Mouse (Mus musculus) left cerebral cortex, postnatal 4 days (tissue): ENCODE results near the gene Eno2. TPM values are rescaled to one million over a fixed set of nuclear protein-coding genes. Genes with fewer than 3 reads are reported as not detected.

Experiments
- DNase-seq: peaks from one replicate; pipeline ENCODE4 v3.0.0-alpha.2; 2022
- intact Hi-C: fragments of 180-260 bp; cut with DNase I; formaldehyde crosslinking; loops from one replicate; pipeline ENCODE4 v1.15.1; 2025
- microRNA-seq: library from miRNA; unstranded; fragments of <30 nt; microRNA quantifications from one replicate; pipeline ENCODE4 v1.2.0, GENCODE M21; 2022
- total RNA-seq, 2 experiments: library from RNA; stranded (reverse); gene quantifications; 2 replicates each; pipeline ENCODE4 v1.2.3; 2021

The Eno2 gene
- total RNA-seq, 2 experiments from 2014 or later = 190 to 217 TPM

DNA sequence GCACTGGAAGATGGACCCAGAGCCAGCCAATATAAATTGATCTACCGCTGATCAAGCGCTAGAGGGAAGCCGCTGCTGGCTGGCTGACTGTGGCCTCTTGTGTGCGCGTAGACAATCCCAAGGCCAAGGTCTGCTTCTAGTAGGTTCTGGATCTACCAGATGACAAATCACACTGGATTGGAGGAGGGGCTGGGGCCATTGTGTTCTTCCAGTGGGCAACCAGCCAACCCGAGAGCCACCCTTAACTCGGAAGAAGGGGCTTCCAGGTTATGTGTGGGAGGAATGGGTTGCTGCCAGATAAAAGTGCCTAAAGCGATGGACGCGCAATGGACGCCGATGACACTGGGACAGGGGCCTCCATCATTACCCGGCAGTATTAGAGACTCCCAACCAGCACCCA is 51.5 kb downstream of the Eno2 start:
- intact Hi-C loops = no loop called here
- DNase-seq = no peak

DNA sequence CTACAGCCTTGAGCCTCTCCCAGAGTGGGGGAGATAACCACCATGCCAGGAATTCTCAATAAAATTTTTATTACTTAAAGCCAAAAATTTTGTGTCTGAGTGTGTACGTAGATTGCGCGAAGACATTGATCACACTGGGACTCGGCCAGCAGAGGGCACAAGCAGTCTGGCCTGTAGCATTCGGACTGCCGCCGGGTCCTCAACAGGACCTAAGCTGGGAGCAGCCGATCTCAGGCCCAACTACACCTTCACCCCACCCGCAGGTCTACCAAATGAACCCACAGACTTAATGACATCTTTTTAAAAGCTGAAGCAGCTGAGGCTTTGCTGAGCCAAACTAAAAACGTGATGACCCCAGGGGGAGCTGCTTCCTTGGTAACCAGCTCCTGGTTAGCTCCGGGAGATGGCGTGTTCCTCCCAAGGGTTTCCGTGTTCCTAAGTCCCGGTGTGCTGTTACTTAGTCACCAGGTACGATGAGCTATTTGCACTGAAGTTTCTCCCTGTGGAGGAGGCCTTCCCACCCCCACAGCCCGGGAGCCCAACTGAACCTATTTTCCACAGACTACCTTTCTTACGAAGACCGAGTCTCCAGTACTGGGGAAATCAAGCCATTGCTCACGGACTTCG is 52.5 kb downstream of the Eno2 start:
- intact Hi-C loops = no loop called here
- peak; percentile 52 for DNase-seq

DNA sequence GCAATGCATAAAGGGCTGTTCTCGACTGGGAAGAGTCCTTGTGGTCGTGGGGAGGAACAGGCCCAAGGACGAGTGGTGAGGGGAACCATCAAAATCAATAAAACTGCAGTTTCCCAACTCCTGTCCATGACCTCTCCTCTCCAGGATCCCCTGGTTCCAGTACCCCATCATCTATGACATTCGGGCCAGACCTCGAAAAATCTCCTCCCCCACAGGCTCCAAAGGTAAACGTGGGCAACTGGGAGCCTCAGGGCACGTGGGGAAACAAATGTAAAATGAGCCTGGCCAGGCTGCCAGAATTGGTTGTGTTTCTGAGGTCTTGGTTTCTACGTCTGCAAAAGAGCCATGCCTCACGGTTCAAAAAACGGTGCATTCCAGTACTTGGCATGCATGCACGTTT is 56.6 kb downstream of the Eno2 start:
- intact Hi-C loops = no loop called here

GRCm38 (mm10) chr6:124711824-124712782 is 57.4 kb downstream of the Eno2 start, which contains the start of the genes Emg1 and Phb2:
Gene Emg1, minus strand, starts transcription at chr6:124712178.
Gene Phb2, plus strand, starts transcription at chr6:124712336.
- intact Hi-C loops = no loop called here
- DNase-seq = peak; percentile 98

More for the DNA sequence above, 56.6 kb downstream of the Eno2 start:
- no peak for DNase-seq

Small RNA genes within 50 kb of the gene (microRNA-seq; reads per million reads assigned to microRNA genes)
- gene Mir141 (30.1 reads per million, percentile 40 among the genes with 10 or more reads in this experiment), gene Mir200c (594 reads per million, percentile 71 among the genes with 10 or more reads in this experiment)

Other genes with a start within 250 kb of the Eno2 start
- 1 to 10 TPM in 1 of 2 experiments, under 1 TPM in 1; 0.28 to 1.1 TPM for gene C1s1, start 227.3 kb downstream of the Eno2 start, total RNA-seq
- not detected for gene C1rb, start 199.4 kb downstream of the Eno2 start, total RNA-seq
- gene C1s2, start 133.6 kb downstream of the Eno2 start, total RNA-seq = 1 to 10 TPM in 1 of 2 experiments, under 1 TPM in 1; 0.28 to 1.0 TPM
- 10 to 100 TPM; 36.9 to 39.8 TPM for gene Lpcat3, start 106.6 kb downstream of the Eno2 start, total RNA-seq
- gene Emg1, start 57.5 kb downstream of the Eno2 start, total RNA-seq = 10 to 100 TPM; 56.7 to 56.9 TPM
- gene Phb2, start 57.3 kb downstream of the Eno2 start, total RNA-seq = 100 to 1,000 TPM; 169 to 170 TPM
- gene Ptpn6, start 31.0 kb downstream of the Eno2 start, total RNA-seq = 1 to 10 TPM; 3.3 to 9.2 TPM
- 100 to 1,000 TPM; 334 to 350 TPM for gene Grcc10, start 28.3 kb downstream of the Eno2 start, total RNA-seq
- not detected for gene Gm45234, start 13.7 kb downstream of the Eno2 start, total RNA-seq
- gene Atn1, start 13.1 kb downstream of the Eno2 start, total RNA-seq = 100 to 1,000 TPM; 174 to 180 TPM
- 1 to 10 TPM; 2.1 to 4.3 TPM for gene Lrrc23, start 10.1 kb upstream of the Eno2 start, total RNA-seq
- gene Spsb2, start 39.0 kb upstream of the Eno2 start, total RNA-seq = 1 to 10 TPM; 4.1 TPM
- 100 to 1,000 TPM; 275 to 296 TPM for gene Tpi1, start 44.6 kb upstream of the Eno2 start, total RNA-seq
- 100 to 1,000 TPM; 192 to 202 TPM for gene Usp5, start 59.8 kb upstream of the Eno2 start, total RNA-seq
- 10 to 100 TPM in 1 of 2 experiments, 1 to 10 TPM in 1; 6.9 to 10.8 TPM for gene Cdca3, start 59.9 kb upstream of the Eno2 start, total RNA-seq
- gene Gnb3, start 70.6 kb upstream of the Eno2 start, total RNA-seq = under 1 TPM; 0.32 to 0.46 TPM
- gene P3h3, start 88.1 kb upstream of the Eno2 start, total RNA-seq = 10 to 100 TPM; 55.9 to 56.1 TPM
- gene Gpr162, start 94.3 kb upstream of the Eno2 start, total RNA-seq = 100 to 1,000 TPM; 145 to 164 TPM
- 1 to 10 TPM in 1 of 2 experiments, under 1 TPM in 1; 0.52 to 1.2 TPM for gene Cd4, start 118.5 kb upstream of the Eno2 start, total RNA-seq
- 1 to 10 TPM; 1.7 to 2.3 TPM for gene Lag3, start 142.0 kb upstream of the Eno2 start, total RNA-seq
- gene Ptms, start 150.4 kb upstream of the Eno2 start, total RNA-seq = 1,000 to 10,000 TPM; 1,603 to 1,633 TPM
- gene Mlf2, start 161.7 kb upstream of the Eno2 start, total RNA-seq = 100 to 1,000 TPM; 467 to 469 TPM
- 10 to 100 TPM; 67.8 to 72.6 TPM for gene Cops7a, start 195.9 kb upstream of the Eno2 start, total RNA-seq
- gene Pianp, start 227.0 kb upstream of the Eno2 start, total RNA-seq = 10 to 100 TPM; 89.1 to 97.3 TPM
- gene Zfp384, start 239.5 kb upstream of the Eno2 start, total RNA-seq = 10 to 100 TPM; 51.8 to 56.1 TPM